11 mouse cellular contexts compared by ENCODE assay signal in genomic region chr17:29552162-29552732, GRCm38 (mm10). TPM values are rescaled to one million over a fixed set of nuclear protein-coding genes. Genes with fewer than 3 reads are reported as not detected.
DNase-seq lines count a peak whose midpoint lies in the region; ATAC-seq and TF ChIP-seq lines count a peak whose summit lies in the region.
"Had no signal": no experiment of that assay in that cellular context is flagged by ENCODE, and none has a peak within 500 bp of the region (broad histone marks: within the 10 kb centered on the region; RNA-seq: fewer than 3 reads in every experiment).

Tmem217 (minus strand) TSS chr17:29552385.

- H3K36me3 ChIP-seq in forebrain, embryonic 13.5 days (ENCODE audit: poor library complexity, severe bottlenecking) = peaks cover 8% of the 10 kb centered on the region
- no peaks in the 10 kb centered on the region for H3K36me3 ChIP-seq in forebrain, embryonic 15.5 days
- H3K36me3 ChIP-seq in lung, embryonic 14.5 days (ENCODE audit: insufficient read depth) = no peaks in the 10 kb centered on the region
- H3K36me3 ChIP-seq in lung, postnatal 0 days (ENCODE audit: insufficient read depth, low read length) = no peaks in the 10 kb centered on the region
- H3K36me3 ChIP-seq in intestine, postnatal 0 days (ENCODE audit: control insufficient read depth, insufficient read depth) = no peaks in the 10 kb centered on the region
- H3K36me3 ChIP-seq in stomach, embryonic 14.5 days (ENCODE audit: control insufficient read depth, insufficient read depth, low read length) = no peaks in the 10 kb centered on the region

- no peak for TF ChIP-seq CTCF in lung, embryonic 14.5 days (IDR thresholded peaks at IDR 0.05; ENCODE audit: low read depth)
- TF ChIP-seq CTCF in lung, postnatal 0 days (IDR thresholded peaks at IDR 0.05) = no peak; the same call in 1 of the 2 replicates
- peak; percentile 45 for TF ChIP-seq CTCF in intestine, postnatal 0 days (IDR thresholded peaks at IDR 0.05; ENCODE audit: low read depth)

- WGBS in forebrain, embryonic 13.5 days = 93% methylated on average over 5 of the region's 5 CpGs
- WGBS in forebrain, embryonic 15.5 days = 94% methylated on average over 5 of the region's 5 CpGs
- 86% methylated on average over 5 of the region's 5 CpGs for WGBS in lung, embryonic 14.5 days
- WGBS in lung, postnatal 0 days = 84% methylated on average over 5 of the region's 5 CpGs
- 66% methylated on average over 5 of the region's 5 CpGs for WGBS in intestine, postnatal 0 days
- 91% methylated on average over 5 of the region's 5 CpGs for WGBS in stomach, embryonic 14.5 days

- no peak within 1 kb of the TSS for H3K9ac ChIP-seq in forebrain, embryonic 13.5 days
- H3K9ac ChIP-seq in forebrain, embryonic 15.5 days (replicated peaks) = no peak within 1 kb of the TSS
- no peak within 1 kb of the TSS for H3K9ac ChIP-seq in lung, embryonic 14.5 days
- no peak within 1 kb of the TSS for H3K9ac ChIP-seq in lung, postnatal 0 days (replicated peaks; ENCODE audit: low read depth)
- H3K9ac ChIP-seq in intestine, postnatal 0 days (ENCODE audit: low read depth, low read length) = no peak within 1 kb of the TSS
- H3K9ac ChIP-seq in stomach, embryonic 14.5 days (replicated peaks; ENCODE audit: low read depth, low read length) = no peak within 1 kb of the TSS

- DNase-seq in lung, embryonic 14.5 days = no peak
- DNase-seq in lung, postnatal 0 days (ENCODE audit: low spot score) = no peak
- DNase-seq in layer of hippocampus, postnatal 10 days (ENCODE audit: low spot score in 2 of 2) = no peak
- DNase-seq in urinary bladder, postnatal 14 days (ENCODE audit: low spot score) = no peak
- DNase-seq: cerebellum, adult 2 months; kidney, adult 9 months; lung, adult 2 months had no signal

- no peaks in the 10 kb centered on the region for H3K9me3 ChIP-seq in forebrain, embryonic 13.5 days (replicated peaks)
- H3K9me3 ChIP-seq in forebrain, embryonic 15.5 days = no peaks in the 10 kb centered on the region
- H3K9me3 ChIP-seq in lung, embryonic 14.5 days (ENCODE audit: low read depth, low read length) = no peaks in the 10 kb centered on the region
- H3K9me3 ChIP-seq in lung, postnatal 0 days (ENCODE audit: low read length) = no peaks in the 10 kb centered on the region
- no peaks in the 10 kb centered on the region for H3K9me3 ChIP-seq in intestine, postnatal 0 days (ENCODE audit: control insufficient read depth)
- no peaks in the 10 kb centered on the region for H3K9me3 ChIP-seq in stomach, embryonic 14.5 days (ENCODE audit: control insufficient read depth, low read depth, low read length)

- no peaks in the 10 kb centered on the region for H3K27me3 ChIP-seq in forebrain, embryonic 13.5 days
- no peaks in the 10 kb centered on the region for H3K27me3 ChIP-seq in forebrain, embryonic 15.5 days
- no peaks in the 10 kb centered on the region for H3K27me3 ChIP-seq in lung, embryonic 14.5 days (ENCODE audit: insufficient read depth, low read length)
- H3K27me3 ChIP-seq in lung, postnatal 0 days (replicated peaks; ENCODE audit: insufficient read depth, low read length) = no peaks in the 10 kb centered on the region
- no peaks in the 10 kb centered on the region for H3K27me3 ChIP-seq in intestine, postnatal 0 days (replicated peaks; ENCODE audit: control insufficient read depth, insufficient read depth, low read length)
- H3K27me3 ChIP-seq in stomach, embryonic 14.5 days (ENCODE audit: control insufficient read depth, insufficient read depth, low read length) = no peaks in the 10 kb centered on the region

- H3K4me1 ChIP-seq in forebrain, embryonic 13.5 days = peaks cover 20% of the 10 kb centered on the region
- peaks cover 19% of the 10 kb centered on the region for H3K4me1 ChIP-seq in forebrain, embryonic 15.5 days
- peaks cover 10% of the 10 kb centered on the region for H3K4me1 ChIP-seq in lung, embryonic 14.5 days (ENCODE audit: insufficient read depth)
- peaks cover 8% of the 10 kb centered on the region; the same call in 1 of the 2 replicates for H3K4me1 ChIP-seq in lung, postnatal 0 days (ENCODE audit: insufficient read depth, low read depth, low read length)
- peaks cover 13% of the 10 kb centered on the region; the same call in 1 of the 2 replicates for H3K4me1 ChIP-seq in intestine, postnatal 0 days (replicated peaks; ENCODE audit: control insufficient read depth, insufficient read depth, low read length)
- H3K4me1 ChIP-seq in stomach, embryonic 14.5 days (ENCODE audit: control insufficient read depth, insufficient read depth, low read length) = peaks cover 17% of the 10 kb centered on the region

- H3K4me3 ChIP-seq in forebrain, embryonic 13.5 days = 0 out of 2 replicates have a peak within 1 kb of the TSS, but pooled peaks have one; percentile 1
- H3K4me3 ChIP-seq in forebrain, embryonic 15.5 days = no peak within 1 kb of the TSS
- no peak within 1 kb of the TSS for H3K4me3 ChIP-seq in lung, embryonic 14.5 days (ENCODE audit: low read depth, low read length)
- H3K4me3 ChIP-seq in lung, postnatal 0 days (ENCODE audit: low read depth, low read length) = no peak within 1 kb of the TSS
- H3K4me3 ChIP-seq in intestine, postnatal 0 days (ENCODE audit: low read depth, low read length) = 0 out of 2 replicates have a peak within 1 kb of the TSS, but pooled peaks have one; percentile 14
- H3K4me3 ChIP-seq in stomach, embryonic 14.5 days (ENCODE audit: low read depth, low read length) = no peak within 1 kb of the TSS

- no peak within 1 kb of the TSS for H3K27ac ChIP-seq in forebrain, embryonic 13.5 days
- H3K27ac ChIP-seq in forebrain, embryonic 15.5 days (replicated peaks) = no peak within 1 kb of the TSS
- H3K27ac ChIP-seq in lung, embryonic 14.5 days (ENCODE audit: low read depth) = no peak within 1 kb of the TSS
- no peak within 1 kb of the TSS for H3K27ac ChIP-seq in lung, postnatal 0 days (ENCODE audit: low read length)
- peak within 1 kb of the TSS; percentile 21 for H3K27ac ChIP-seq in intestine, postnatal 0 days (ENCODE audit: low read depth, low read length)
- H3K27ac ChIP-seq in stomach, embryonic 14.5 days (ENCODE audit: low read length) = no peak within 1 kb of the TSS

- no peak for TF ChIP-seq EP300 in lung, postnatal 0 days (IDR thresholded peaks at IDR 0.05)

- H3K4me2 ChIP-seq in forebrain, embryonic 13.5 days = no peak within 1 kb of the TSS; the same call in 1 of the 2 replicates
- H3K4me2 ChIP-seq in forebrain, embryonic 15.5 days (replicated peaks) = no peak within 1 kb of the TSS
- peak within 1 kb of the TSS; percentile 87 for H3K4me2 ChIP-seq in lung, embryonic 14.5 days
- no peak within 1 kb of the TSS for H3K4me2 ChIP-seq in lung, postnatal 0 days (replicated peaks; ENCODE audit: low read depth, low read length)
- peak within 1 kb of the TSS; percentile 93 for H3K4me2 ChIP-seq in intestine, postnatal 0 days (replicated peaks; ENCODE audit: low read depth)
- peak within 1 kb of the TSS; percentile 91; the same call in 1 of the 2 replicates for H3K4me2 ChIP-seq in stomach, embryonic 14.5 days (replicated peaks; ENCODE audit: low read depth, low read length)

- ATAC-seq in forebrain, embryonic 13.5 days = no peak
- no peak for ATAC-seq in forebrain, embryonic 15.5 days (replicated peaks)
- no peak for ATAC-seq in lung, embryonic 14.5 days (ENCODE audit: insufficient read depth)
- ATAC-seq in lung, postnatal 0 days = no peak
- no peak for ATAC-seq in intestine, postnatal 0 days
- ATAC-seq in stomach, embryonic 14.5 days (ENCODE audit: insufficient number of reproducible peaks, insufficient read depth, low FRiP score, low read depth) = no peak

RNA-seq across cellular contexts. Expression of gene Tmem217, which starts in this region (rescaled TPM):
- polyA plus RNA-seq in forebrain, embryonic 13.5 days (2015; fragmentation: Nextera tagmentation; extraction: Ambion mirVana) = 1.2 and 1.3 TPM in 2 replicates
- polyA plus RNA-seq in forebrain, embryonic 15.5 days (2015; fragmentation: Nextera tagmentation; extraction: Ambion mirVana) = 1.3 and 1.6 TPM in 2 replicates
- 0.43 and 0.46 TPM in 2 replicates for polyA plus RNA-seq in lung, embryonic 14.5 days (2014; fragmentation: Nextera tagmentation; extraction: Ambion mirVana)
- 0.31 and 0.76 TPM in 2 replicates for polyA plus RNA-seq in lung, postnatal 0 days (2015; fragmentation: Nextera tagmentation; extraction: Ambion mirVana)
- 0.16 TPM in 1 of 2 replicates, not detected in the other for polyA plus RNA-seq in intestine, postnatal 0 days (2015; fragmentation: Nextera tagmentation; extraction: Ambion mirVana)
- polyA plus RNA-seq in stomach, embryonic 14.5 days (2014; fragmentation: Nextera tagmentation; extraction: Ambion mirVana) = 0.62 and 0.65 TPM in 2 replicates
- total RNA-seq in layer of hippocampus, postnatal 10 days (2021) = not detected

Comparison
In these comparisons a context has a peak if more than half of its experiments do, and no peak if none do; other contexts are left out.
1. H3K4me2 ChIP-seq: peak in lung, embryonic 14.5 days (single experiment), intestine, postnatal 0 days (single experiment) and stomach, embryonic 14.5 days (single experiment); none in forebrain, embryonic 13.5 days (single experiment), forebrain, embryonic 15.5 days (single experiment) and lung, postnatal 0 days (single experiment).
2. H3K4me3 ChIP-seq: peak in forebrain, embryonic 13.5 days (single experiment) and intestine, postnatal 0 days (single experiment); none in forebrain, embryonic 15.5 days (single experiment), lung, embryonic 14.5 days (single experiment), lung, postnatal 0 days (single experiment) and stomach, embryonic 14.5 days (single experiment).